25 mouse cellular contexts compared by ENCODE assay signal in genomic region chr14:47826545-47826944, GRCm38 (mm10).
A peak's percentile ranks its signal among the peaks of the same experiment; 100 is the strongest.
DNase-seq lines count a peak whose midpoint lies in the region; ATAC-seq and TF ChIP-seq lines count a peak whose summit lies in the region.
"Had no signal": no experiment of that assay in that cellular context is flagged by ENCODE, and none has a peak within 500 bp of the region (broad histone marks: within the 10 kb centered on the region; RNA-seq: fewer than 3 reads in every experiment).

No protein-coding gene starts in this region.

- no peak for ATAC-seq in embryonic facial prominence, embryonic 15.5 days (ENCODE audit: insufficient number of reproducible peaks, low FRiP score, low TSS enrichment, low read depth)
- ATAC-seq in kidney, postnatal 0 days (replicated peaks; ENCODE audit: low FRiP score, low read depth): no peak
- no peak for ATAC-seq in kidney, embryonic 16.5 days (ENCODE audit: low FRiP score, low TSS enrichment)
- peak; percentile 54 for ATAC-seq in lung, postnatal 0 days
- ATAC-seq in stomach, embryonic 16.5 days (ENCODE audit: insufficient read depth, low FRiP score): no peak
- ATAC-seq: forebrain, embryonic 14.5 days; midbrain, embryonic 15.5 days had no signal

- no peaks in the 10 kb centered on the region for H3K9me3 ChIP-seq in embryonic facial prominence, embryonic 15.5 days (replicated peaks)
- no peaks in the 10 kb centered on the region for H3K9me3 ChIP-seq in embryonic facial prominence, embryonic 10.5 days
- H3K9me3 ChIP-seq in kidney, postnatal 0 days (replicated peaks; ENCODE audit: low read length): no peaks in the 10 kb centered on the region
- no peaks in the 10 kb centered on the region for H3K9me3 ChIP-seq in kidney, embryonic 16.5 days (ENCODE audit: low read length)
- H3K9me3 ChIP-seq in lung, postnatal 0 days (ENCODE audit: low read length): no peaks in the 10 kb centered on the region
- no peaks in the 10 kb centered on the region for H3K9me3 ChIP-seq in stomach, embryonic 16.5 days (replicated peaks; ENCODE audit: control insufficient read depth, low read length)
- H3K9me3 ChIP-seq: G1E; hindbrain, embryonic 12.5 days; liver, embryonic 15.5 days; midbrain, embryonic 15.5 days had no signal

- H3K27ac ChIP-seq in embryonic facial prominence, embryonic 15.5 days (replicated peaks): 0 out of 2 replicates have a peak overlapping the region, but pooled peaks have one; percentile 8
- H3K27ac ChIP-seq in embryonic facial prominence, embryonic 10.5 days (replicated peaks): no peak overlapping the region
- no peak overlapping the region for H3K27ac ChIP-seq in kidney, postnatal 0 days
- no peak overlapping the region for H3K27ac ChIP-seq in kidney, embryonic 16.5 days (ENCODE audit: low read length)
- H3K27ac ChIP-seq in lung, postnatal 0 days (ENCODE audit: low read length): 0 out of 2 replicates have a peak overlapping the region, but pooled peaks have one; percentile 20
- 0 out of 2 replicates have a peak overlapping the region, but pooled peaks have one; percentile 46 for H3K27ac ChIP-seq in stomach, embryonic 16.5 days (ENCODE audit: low read length)
- H3K27ac ChIP-seq: hindbrain, embryonic 12.5 days; liver, embryonic 15.5 days; midbrain, embryonic 15.5 days had no signal

- 43% methylated on average over 4 of the region's 4 CpGs for WGBS in embryonic facial prominence, embryonic 15.5 days
- WGBS in embryonic facial prominence, embryonic 10.5 days: 79% methylated on average over 4 of the region's 4 CpGs
- 53% methylated on average over 4 of the region's 4 CpGs for WGBS in kidney, postnatal 0 days
- WGBS in kidney, embryonic 16.5 days: 59% methylated on average over 4 of the region's 4 CpGs
- 54% methylated on average over 4 of the region's 4 CpGs for WGBS in lung, postnatal 0 days
- 48% methylated on average over 4 of the region's 4 CpGs for WGBS in stomach, embryonic 16.5 days

- no peak for TF ChIP-seq CTCF in kidney, postnatal 0 days (IDR thresholded peaks at IDR 0.05; ENCODE audit: low read depth)
- TF ChIP-seq CTCF in lung, postnatal 0 days (IDR thresholded peaks at IDR 0.05): no peak

- H3K36me3 ChIP-seq in embryonic facial prominence, embryonic 15.5 days: no peaks in the 10 kb centered on the region
- no peaks in the 10 kb centered on the region for H3K36me3 ChIP-seq in embryonic facial prominence, embryonic 10.5 days (replicated peaks)
- H3K36me3 ChIP-seq in kidney, postnatal 0 days (ENCODE audit: insufficient read depth, low read length): no peaks in the 10 kb centered on the region
- H3K36me3 ChIP-seq in kidney, embryonic 16.5 days (ENCODE audit: insufficient read depth, low read length): no peaks in the 10 kb centered on the region
- no peaks in the 10 kb centered on the region for H3K36me3 ChIP-seq in lung, postnatal 0 days (ENCODE audit: insufficient read depth, low read length)
- H3K36me3 ChIP-seq in stomach, embryonic 16.5 days (ENCODE audit: control insufficient read depth, insufficient read depth, low read length): no peaks in the 10 kb centered on the region
- H3K36me3 ChIP-seq: G1E; hindbrain, embryonic 12.5 days; liver, embryonic 15.5 days; midbrain, embryonic 15.5 days had no signal

- no peak for TF ChIP-seq EP300 in lung, postnatal 0 days (IDR thresholded peaks at IDR 0.05)

- no peaks in the 10 kb centered on the region for H3K4me1 ChIP-seq in embryonic facial prominence, embryonic 15.5 days
- H3K4me1 ChIP-seq in embryonic facial prominence, embryonic 10.5 days: 0 out of 2 replicates have a peak, but pooled peaks cover 3% of the 10 kb centered on the region
- 0 out of 2 replicates have a peak, but pooled peaks cover 5% of the 10 kb centered on the region for H3K4me1 ChIP-seq in kidney, postnatal 0 days (replicated peaks; ENCODE audit: insufficient read depth, low read length)
- H3K4me1 ChIP-seq in kidney, embryonic 16.5 days (ENCODE audit: insufficient read depth, low read length): peaks cover 7% of the 10 kb centered on the region; the same call in 1 of the 2 replicates
- H3K4me1 ChIP-seq in lung, postnatal 0 days (ENCODE audit: insufficient read depth, low read depth, low read length): no peaks in the 10 kb centered on the region
- peaks cover 12% of the 10 kb centered on the region for H3K4me1 ChIP-seq in stomach, embryonic 16.5 days (ENCODE audit: control insufficient read depth, insufficient read depth, low read length)
- H3K4me1 ChIP-seq: hindbrain, embryonic 12.5 days; liver, embryonic 15.5 days; midbrain, embryonic 15.5 days had no signal

- no peak overlapping the region for H3K9ac ChIP-seq in embryonic facial prominence, embryonic 15.5 days
- no peak overlapping the region for H3K9ac ChIP-seq in kidney, postnatal 0 days (ENCODE audit: low read depth, low read length)
- no peak overlapping the region for H3K9ac ChIP-seq in kidney, embryonic 16.5 days (replicated peaks; ENCODE audit: low read length)
- H3K9ac ChIP-seq in lung, postnatal 0 days (replicated peaks; ENCODE audit: low read depth): no peak overlapping the region
- no peak overlapping the region for H3K9ac ChIP-seq in stomach, embryonic 16.5 days (ENCODE audit: low read length)
- H3K9ac ChIP-seq: hindbrain, embryonic 12.5 days; liver, embryonic 15.5 days; midbrain, embryonic 15.5 days had no signal

- no peak overlapping the region for H3K4me3 ChIP-seq in embryonic facial prominence, embryonic 15.5 days (replicated peaks)
- H3K4me3 ChIP-seq in embryonic facial prominence, embryonic 10.5 days: no peak overlapping the region
- no peak overlapping the region for H3K4me3 ChIP-seq in kidney, postnatal 0 days (replicated peaks; ENCODE audit: low read depth, low read length)
- H3K4me3 ChIP-seq in kidney, embryonic 16.5 days (ENCODE audit: low read length): no peak overlapping the region
- H3K4me3 ChIP-seq in lung, postnatal 0 days (ENCODE audit: low read depth, low read length): no peak overlapping the region
- H3K4me3 ChIP-seq in stomach, embryonic 16.5 days (replicated peaks; ENCODE audit: low read length): no peak overlapping the region
- H3K4me3 ChIP-seq: hindbrain, embryonic 12.5 days; liver, embryonic 15.5 days; midbrain, embryonic 15.5 days had no signal

- no peaks in the 10 kb centered on the region for H3K27me3 ChIP-seq in embryonic facial prominence, embryonic 15.5 days
- no peaks in the 10 kb centered on the region for H3K27me3 ChIP-seq in embryonic facial prominence, embryonic 10.5 days (replicated peaks; ENCODE audit: low read depth, poor library complexity, severe bottlenecking)
- H3K27me3 ChIP-seq in kidney, postnatal 0 days (ENCODE audit: insufficient read depth, low read length): no peaks in the 10 kb centered on the region
- no peaks in the 10 kb centered on the region for H3K27me3 ChIP-seq in kidney, embryonic 16.5 days (ENCODE audit: insufficient read depth, low read length)
- H3K27me3 ChIP-seq in lung, postnatal 0 days (replicated peaks; ENCODE audit: insufficient read depth, low read length): no peaks in the 10 kb centered on the region
- H3K27me3 ChIP-seq in stomach, embryonic 16.5 days (ENCODE audit: control insufficient read depth, insufficient read depth, low read length): no peaks in the 10 kb centered on the region
- H3K27me3 ChIP-seq: CH12.LX; hindbrain, embryonic 12.5 days; liver, embryonic 15.5 days; midbrain, embryonic 15.5 days had no signal

- DNase-seq in embryonic facial prominence, embryonic 10.5 days (ENCODE audit: low spot score): no peak
- peak; percentile 40 for DNase-seq in kidney, postnatal 0 days (ENCODE audit: low spot score)
- DNase-seq in lung, postnatal 0 days (ENCODE audit: low spot score): peak; percentile 79
- no peak for DNase-seq in lung, postnatal 10 days
- DNase-seq: adrenal gland, adult 8-10 months; cerebellum, adult 2 months; cerebellum, postnatal 14 days; gastrocnemius, postnatal 36 days; heart, adult 18-20 months; heart, postnatal 36 days; kidney, adult 8-10 months; kidney, postnatal 14 days; layer of hippocampus, adult 9-11 months; right cerebral cortex, adult 18-20 months; thymus, postnatal 14 days had no signal

- no peak overlapping the region for H3K4me2 ChIP-seq in embryonic facial prominence, embryonic 15.5 days (replicated peaks)
- no peak overlapping the region for H3K4me2 ChIP-seq in kidney, postnatal 0 days (ENCODE audit: low read length)
- no peak overlapping the region for H3K4me2 ChIP-seq in kidney, embryonic 16.5 days (replicated peaks; ENCODE audit: low read depth, low read length)
- no peak overlapping the region for H3K4me2 ChIP-seq in lung, postnatal 0 days (replicated peaks; ENCODE audit: low read depth, low read length)
- no peak overlapping the region for H3K4me2 ChIP-seq in stomach, embryonic 16.5 days (ENCODE audit: low read depth, low read length)
- H3K4me2 ChIP-seq: heart, embryonic 11.5 days; hindbrain, embryonic 12.5 days; liver, embryonic 15.5 days; midbrain, embryonic 15.5 days had no signal

Comparison
In these comparisons a context has a peak if more than half of its experiments do, and no peak if none do; other contexts are left out.
1. H3K27ac ChIP-seq: peak in embryonic facial prominence, embryonic 15.5 days (single experiment), lung, postnatal 0 days (single experiment) and stomach, embryonic 16.5 days (single experiment); none in embryonic facial prominence, embryonic 10.5 days (single experiment), kidney, postnatal 0 days (single experiment) and kidney, embryonic 16.5 days (single experiment).
2. DNase-seq: peak in kidney, postnatal 0 days (single experiment) and lung, postnatal 0 days (single experiment); none in embryonic facial prominence, embryonic 10.5 days (single experiment) and lung, postnatal 10 days (single experiment).